Mouse (Mus musculus): Measurements from ENCODE around the gene Aagab. TPM values are rescaled to one million over a fixed set of nuclear protein-coding genes. Genes with fewer than 3 reads are reported as not detected.

The Aagab gene
- polyA plus RNA-seq, 1 experiment from 2014 or later = 27.7 TPM

GRCm38 (mm10) chr9:63655092-63655491 lies 52.6 kb downstream of the Aagab start:
- Histone ChIP-seq H3K36me3 (ENCODE audit: control insufficient read depth, insufficient read depth, low read length) (peaks cover 17% of the 10 kb centered on the region), H3K9ac (ENCODE audit: low read depth, low read length) (no peak overlapping the region), H3K27me3 (replicated peaks; ENCODE audit: control insufficient read depth, insufficient read depth, low read length) (no peaks in the 10 kb centered on the region), H3K4me1 (replicated peaks; ENCODE audit: control insufficient read depth, insufficient read depth, low read length) (no peaks in the 10 kb centered on the region), H3K27ac (ENCODE audit: low read depth, low read length) (no peak overlapping the region), H3K4me3 (ENCODE audit: low read depth, low read length) (no peak overlapping the region), H3K4me2 (no peak overlapping the region), H3K9me3 (ENCODE audit: control insufficient read depth, low read length) (no peaks in the 10 kb centered on the region)
- 75% methylated on average over 1 of the region's 1 CpGs for WGBS
- no peak for ATAC-seq (replicated peaks; ENCODE audit: low FRiP score)
- no peak for DNase-seq (ENCODE audit: low spot score)

- Histone ChIP-seq H3K27me3 (replicated peaks; ENCODE audit: control insufficient read depth, insufficient read depth, low read length) (no peaks in the 10 kb centered on the region), H3K9me3 (ENCODE audit: control insufficient read depth, low read length) (no peaks in the 10 kb centered on the region), H3K4me2 (no peak overlapping the region), H3K27ac (ENCODE audit: low read depth, low read length) (no peak overlapping the region), H3K9ac (ENCODE audit: low read depth, low read length) (no peak overlapping the region), H3K4me1 (replicated peaks; ENCODE audit: control insufficient read depth, insufficient read depth, low read length) (no peaks in the 10 kb centered on the region), H3K36me3 (ENCODE audit: control insufficient read depth, insufficient read depth, low read length) (peaks cover 16% of the 10 kb centered on the region), H3K4me3 (ENCODE audit: low read depth, low read length) (no peak overlapping the region)
- WGBS = 59% methylated on average over 4 of the region's 4 CpGs
- DNase-seq (ENCODE audit: low spot score) = no peak
- ATAC-seq (replicated peaks; ENCODE audit: low FRiP score) = no peak
These were observed 54.7 kb downstream of the Aagab start for GRCm38 (mm10) chr9:63657167-63657566.

GRCm38 (mm10) chr9:63658436-63658835 lies 56.0 kb downstream of the Aagab start:
- H3K4me1 ChIP-seq (replicated peaks; ENCODE audit: control insufficient read depth, insufficient read depth, low read length) = peaks cover 5% of the 10 kb centered on the region; the same call in 1 of the 2 replicates

GRCm38 (mm10) chr9:63658970-63659371 lies 56.5 kb downstream of the Aagab start:
- peaks cover 13% of the 10 kb centered on the region; the same call in 1 of the 2 replicates for H3K36me3 ChIP-seq (ENCODE audit: control insufficient read depth, insufficient read depth, low read length)

More at GRCm38 (mm10) chr9:63658436-63658835, 56.0 kb downstream of the Aagab start:
- DNase-seq (ENCODE audit: low spot score) (no peak), ATAC-seq (replicated peaks; ENCODE audit: low FRiP score) (no peak)
- Histone ChIP-seq H3K36me3 (ENCODE audit: control insufficient read depth, insufficient read depth, low read length) (peaks cover 13% of the 10 kb centered on the region; the same call in 1 of the 2 replicates), H3K9me3 (ENCODE audit: control insufficient read depth, low read length) (no peaks in the 10 kb centered on the region), H3K27ac (ENCODE audit: low read depth, low read length) (no peak overlapping the region), H3K4me3 (ENCODE audit: low read depth, low read length) (no peak overlapping the region), H3K27me3 (replicated peaks; ENCODE audit: control insufficient read depth, insufficient read depth, low read length) (no peaks in the 10 kb centered on the region), H3K4me2 (no peak overlapping the region), H3K9ac (ENCODE audit: low read depth, low read length) (no peak overlapping the region)
- WGBS = 89% methylated on average over 9 of the region's 9 CpGs

GRCm38 (mm10) chr9:63660061-63660460 lies 57.6 kb downstream of the Aagab start:
- H3K4me3 ChIP-seq (ENCODE audit: low read depth, low read length) = no peak overlapping the region
- DNase-seq (ENCODE audit: low spot score) (no peak), ATAC-seq (replicated peaks; ENCODE audit: low FRiP score) (no peak)
- H3K9ac ChIP-seq (ENCODE audit: low read depth, low read length) = no peak overlapping the region
- no peaks in the 10 kb centered on the region for H3K9me3 ChIP-seq (ENCODE audit: control insufficient read depth, low read length)
- WGBS = 88% methylated on average over 4 of the region's 4 CpGs
- H3K4me1 ChIP-seq (replicated peaks; ENCODE audit: control insufficient read depth, insufficient read depth, low read length) = peaks cover 16% of the 10 kb centered on the region
- no peaks in the 10 kb centered on the region for H3K27me3 ChIP-seq (replicated peaks; ENCODE audit: control insufficient read depth, insufficient read depth, low read length)
- no peak overlapping the region for H3K27ac ChIP-seq (ENCODE audit: low read depth, low read length)
- H3K36me3 ChIP-seq (ENCODE audit: control insufficient read depth, insufficient read depth, low read length) = peaks cover 10% of the 10 kb centered on the region; the same call in 1 of the 2 replicates
- H3K4me2 ChIP-seq = no peak overlapping the region

More at GRCm38 (mm10) chr9:63658970-63659371, 56.5 kb downstream of the Aagab start:
- H3K4me1 ChIP-seq (replicated peaks; ENCODE audit: control insufficient read depth, insufficient read depth, low read length) = peaks cover 6% of the 10 kb centered on the region
- no peak overlapping the region for H3K4me3 ChIP-seq (ENCODE audit: low read depth, low read length)
- no peaks in the 10 kb centered on the region for H3K9me3 ChIP-seq (ENCODE audit: control insufficient read depth, low read length)
- DNase-seq (ENCODE audit: low spot score) (no peak), ATAC-seq (replicated peaks; ENCODE audit: low FRiP score) (no peak)
- H3K27ac ChIP-seq (ENCODE audit: low read depth, low read length) = no peak overlapping the region
- no peak overlapping the region for H3K4me2 ChIP-seq
- 89% methylated on average over 5 of the region's 5 CpGs for WGBS
- H3K27me3 ChIP-seq (replicated peaks; ENCODE audit: control insufficient read depth, insufficient read depth, low read length) = no peaks in the 10 kb centered on the region
- no peak overlapping the region for H3K9ac ChIP-seq (ENCODE audit: low read depth, low read length)

- Histone ChIP-seq H3K9me3 (ENCODE audit: control insufficient read depth, low read length) (no peaks in the 10 kb centered on the region), H3K4me2 (no peak overlapping the region), H3K9ac (ENCODE audit: low read depth, low read length) (no peak overlapping the region), H3K36me3 (ENCODE audit: control insufficient read depth, insufficient read depth, low read length) (peaks cover 5% of the 10 kb centered on the region; the same call in 1 of the 2 replicates), H3K4me1 (replicated peaks; ENCODE audit: control insufficient read depth, insufficient read depth, low read length) (peaks cover 20% of the 10 kb centered on the region), H3K27ac (ENCODE audit: low read depth, low read length) (no peak overlapping the region), H3K27me3 (replicated peaks; ENCODE audit: control insufficient read depth, insufficient read depth, low read length) (no peaks in the 10 kb centered on the region), H3K4me3 (ENCODE audit: low read depth, low read length) (no peak overlapping the region)
- no peak for DNase-seq (ENCODE audit: low spot score)
- no peak for ATAC-seq (replicated peaks; ENCODE audit: low FRiP score)
- 94% methylated on average over 3 of the region's 3 CpGs for whole genome bisulfite sequencing
These were observed 58.2 kb downstream of the Aagab start for GRCm38 (mm10) chr9:63660691-63661090.

- H3K27me3 ChIP-seq (replicated peaks; ENCODE audit: control insufficient read depth, insufficient read depth, low read length) = no peaks in the 10 kb centered on the region
- H3K9ac ChIP-seq (ENCODE audit: low read depth, low read length) = no peak overlapping the region
- WGBS = 57% methylated on average over 7 of the region's 7 CpGs
- no peak overlapping the region for H3K27ac ChIP-seq (ENCODE audit: low read depth, low read length)
- H3K36me3 ChIP-seq (ENCODE audit: control insufficient read depth, insufficient read depth, low read length) = peaks cover 11% of the 10 kb centered on the region; the same call in 1 of the 2 replicates
- H3K4me2 ChIP-seq = no peak overlapping the region
- H3K4me3 ChIP-seq (ENCODE audit: low read depth, low read length) = no peak overlapping the region
- H3K9me3 ChIP-seq (ENCODE audit: control insufficient read depth, low read length) = no peaks in the 10 kb centered on the region
- DNase-seq (ENCODE audit: low spot score) = no peak
- ATAC-seq (replicated peaks; ENCODE audit: low FRiP score) = no peak
- H3K4me1 ChIP-seq (replicated peaks; ENCODE audit: control insufficient read depth, insufficient read depth, low read length) = peaks cover 26% of the 10 kb centered on the region
These were observed 60.3 kb downstream of the Aagab start for GRCm38 (mm10) chr9:63662759-63663158.

GRCm38 (mm10) chr9:63663222-63663621 lies 60.8 kb downstream of the Aagab start:
- DNase-seq (ENCODE audit: low spot score) = no peak
- Histone ChIP-seq H3K9me3 (ENCODE audit: control insufficient read depth, low read length) (no peaks in the 10 kb centered on the region), H3K36me3 (ENCODE audit: control insufficient read depth, insufficient read depth, low read length) (peaks cover 11% of the 10 kb centered on the region; the same call in 1 of the 2 replicates), H3K4me1 (replicated peaks; ENCODE audit: control insufficient read depth, insufficient read depth, low read length) (peaks cover 27% of the 10 kb centered on the region), H3K9ac (ENCODE audit: low read depth, low read length) (no peak overlapping the region), H3K4me3 (ENCODE audit: low read depth, low read length) (no peak overlapping the region), H3K27me3 (replicated peaks; ENCODE audit: control insufficient read depth, insufficient read depth, low read length) (no peaks in the 10 kb centered on the region), H3K27ac (ENCODE audit: low read depth, low read length) (no peak overlapping the region), H3K4me2 (no peak overlapping the region)
- ATAC-seq (replicated peaks; ENCODE audit: low FRiP score) = no peak
- 67% methylated on average over 10 of the region's 10 CpGs for WGBS

- no peak overlapping the region for H3K9ac ChIP-seq (ENCODE audit: low read depth, low read length)
- H3K4me3 ChIP-seq (ENCODE audit: low read depth, low read length) = no peak overlapping the region
- WGBS = 54% methylated on average over 2 of the region's 2 CpGs
- H3K27ac ChIP-seq (ENCODE audit: low read depth, low read length) = peak overlapping the region; percentile 25; the same call in 1 of the 2 replicates
- no peak overlapping the region for H3K4me2 ChIP-seq
- peaks cover 34% of the 10 kb centered on the region for H3K4me1 ChIP-seq (replicated peaks; ENCODE audit: control insufficient read depth, insufficient read depth, low read length)
- H3K27me3 ChIP-seq (replicated peaks; ENCODE audit: control insufficient read depth, insufficient read depth, low read length) = no peaks in the 10 kb centered on the region
- no peaks in the 10 kb centered on the region for H3K9me3 ChIP-seq (ENCODE audit: control insufficient read depth, low read length)
- ATAC-seq (replicated peaks; ENCODE audit: low FRiP score) (no peak), DNase-seq (ENCODE audit: low spot score) (no peak)
- peaks cover 11% of the 10 kb centered on the region; the same call in 1 of the 2 replicates for H3K36me3 ChIP-seq (ENCODE audit: control insufficient read depth, insufficient read depth, low read length)
These were observed 61.9 kb downstream of the Aagab start for GRCm38 (mm10) chr9:63664300-63664745.
